Mouse (Mus musculus) forebrain, embryonic 12.5 days (tissue): ENCODE measurements around the gene Otud7b. TPM values are rescaled to one million over a fixed set of nuclear protein-coding genes. Genes with fewer than 3 reads are reported as not detected.
A peak's percentile ranks its signal among the peaks of the same experiment; 100 is the strongest.

Experiments
- ATAC-seq: fragments of 200-750 bp; cut with Nextera tagmentation; 2 replicates; pipeline ENCODE4 v1.8.0; 2017; ENCODE audit warnings: moderate TSS enrichment; ENCODE audit not compliant: low FRiP score
- H3K27ac ChIP-seq: fragments of 300-500 bp; sonication (generic); 2 replicates; pipeline ENCODE4 v1.5.1; 2016; ENCODE audit warnings: mild to moderate bottlenecking
- H3K27me3 ChIP-seq: fragments of 300-500 bp; sonication (generic); 2 replicates; pipeline ENCODE4 v1.6.1; 2016; ENCODE audit warnings: mild to moderate bottlenecking
- H3K36me3 ChIP-seq: fragments of 300-500 bp; sonication (generic); replicated peaks from 2 replicates; pipeline ENCODE4 v1.6.1; 2016; ENCODE audit warnings: mild to moderate bottlenecking
- H3K4me1 ChIP-seq: fragments of 300-500 bp; sonication (generic); 2 replicates; pipeline ENCODE4 v1.6.1; 2016
- H3K4me2 ChIP-seq: fragments of 300-500 bp; sonication (generic); 2 replicates; pipeline ENCODE4 v1.6.1; 2016; ENCODE audit warnings: mild to moderate bottlenecking, moderate library complexity
- H3K4me3 ChIP-seq: fragments of 300-500 bp; sonication (generic); replicated peaks from 2 replicates; pipeline ENCODE4 v1.5.1; 2016; ENCODE audit warnings: mild to moderate bottlenecking
- H3K9ac ChIP-seq: fragments of 300-500 bp; sonication (generic); 2 replicates; pipeline ENCODE4 v1.6.1; 2016; ENCODE audit warnings: mild to moderate bottlenecking
- H3K9me3 ChIP-seq: fragments of 300-500 bp; sonication (generic); 2 replicates; pipeline ENCODE4 v1.6.1; 2016
- WGBS: fragments of 180-500 bp; shearing (Covaris S2); methylation state at CpG from one replicate; pipeline ENCODE4 v1.1.7; 2016; 5-methylcytosine and 5-hydroxymethylcytosine counted together
- polyA plus RNA-seq: library from polyadenylated mRNA; unstranded; fragments of >200 nt; fragmentation: Nextera tagmentation; extraction: Ambion mirVana; gene quantifications from 2 replicates; pipeline ENCODE4 v1.2.1, GENCODE M21; 2016

The Otud7b gene
- polyA plus RNA-seq, 1 experiment from 2014 or later = 15.5 TPM

DNA sequence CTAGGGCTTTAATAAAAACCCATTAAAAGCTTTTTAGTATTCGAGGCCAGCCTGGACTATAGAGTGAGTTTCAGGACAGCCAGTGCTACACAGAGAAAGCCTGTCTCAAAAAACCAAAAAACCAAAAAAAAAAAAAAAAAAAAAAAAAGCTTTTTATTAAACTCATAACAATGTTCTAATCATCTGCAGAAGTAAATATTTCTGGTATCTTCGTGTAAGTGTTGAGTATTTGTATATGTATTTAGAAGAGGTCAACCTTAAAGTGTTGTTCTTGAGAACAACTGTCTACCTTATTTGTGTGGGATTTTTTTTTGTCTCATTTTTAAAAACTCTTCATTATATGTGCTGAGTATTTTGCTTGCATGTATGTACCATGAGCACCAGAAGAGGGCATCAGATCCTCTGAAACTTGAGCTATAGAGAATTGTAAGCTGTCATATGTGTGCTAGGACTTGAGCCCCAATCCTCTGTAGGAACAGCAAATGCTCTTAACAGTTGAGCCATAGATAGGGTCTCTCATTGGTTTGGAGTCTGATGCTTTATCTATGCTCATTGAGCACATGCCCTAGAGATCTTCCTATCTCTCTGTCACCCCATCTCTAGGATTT, 14.3 kb upstream of the Otud7b start:
- Histone ChIP-seq H3K4me3 (no peak overlapping the region), H3K9ac (no peak overlapping the region), H3K4me2 (no peak overlapping the region), H3K36me3 (no peaks in the 10 kb centered on the region), H3K4me1 (no peaks in the 10 kb centered on the region), H3K27ac (no peak overlapping the region), H3K9me3 (no peaks in the 10 kb centered on the region), H3K27me3 (no peaks in the 10 kb centered on the region)
- ATAC-seq = no peak
- 68% methylated on average over 2 of the region's 2 CpGs for WGBS

DNA sequence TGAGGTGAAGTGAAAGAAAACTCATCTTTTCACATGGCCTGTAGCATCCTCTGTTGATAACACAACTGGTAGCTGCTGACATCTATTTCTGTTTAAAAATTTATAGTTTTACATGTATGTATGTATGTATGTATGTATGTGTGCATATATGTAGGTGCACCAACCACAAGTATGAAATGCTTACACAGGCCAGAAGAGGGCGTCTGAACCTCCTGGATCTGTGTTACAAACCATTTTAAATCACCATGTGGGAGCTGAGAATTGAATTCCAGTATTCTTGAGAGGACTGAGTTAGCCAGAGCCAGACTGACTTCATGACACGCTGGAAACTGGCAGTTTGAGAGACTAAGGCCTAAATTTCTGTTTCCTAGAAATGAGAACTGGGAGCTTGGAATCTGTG, 13.2 kb upstream of the Otud7b start:
- Histone ChIP-seq H3K27ac (no peak overlapping the region), H3K27me3 (no peaks in the 10 kb centered on the region), H3K36me3 (no peaks in the 10 kb centered on the region), H3K9ac (no peak overlapping the region), H3K9me3 (no peaks in the 10 kb centered on the region), H3K4me1 (no peaks in the 10 kb centered on the region), H3K4me2 (no peak overlapping the region), H3K4me3 (no peak overlapping the region)
- 71% methylated on average over 2 of the region's 2 CpGs for WGBS
- ATAC-seq = no peak

DNA sequence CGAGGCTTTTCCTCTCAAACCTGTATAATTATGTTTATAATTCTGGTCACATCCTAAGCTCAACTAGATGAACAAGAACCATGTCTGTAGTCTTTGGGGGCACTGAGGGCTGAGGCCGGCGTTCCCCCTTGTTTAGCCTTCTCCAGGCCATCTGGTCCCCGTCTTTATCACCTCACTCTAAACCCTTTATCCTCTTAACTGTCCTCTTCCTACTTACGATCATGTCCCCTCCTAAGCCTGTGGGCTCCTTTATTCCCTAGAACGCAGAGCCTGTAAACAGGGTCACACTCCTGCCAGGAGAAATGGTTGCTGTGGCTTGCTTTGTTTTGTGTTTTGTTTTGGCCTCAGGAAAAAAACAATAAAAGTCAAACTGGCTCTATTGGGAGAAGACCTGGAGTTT, 12.4 kb upstream of the Otud7b start:
- ATAC-seq = no peak
- 57% methylated on average over 6 of the region's 6 CpGs for WGBS
- Histone ChIP-seq H3K27me3 (no peaks in the 10 kb centered on the region), H3K4me3 (no peak overlapping the region), H3K4me2 (no peak overlapping the region), H3K27ac (no peak overlapping the region), H3K36me3 (no peaks in the 10 kb centered on the region), H3K9ac (no peak overlapping the region), H3K4me1 (no peaks in the 10 kb centered on the region), H3K9me3 (no peaks in the 10 kb centered on the region)

DNA sequence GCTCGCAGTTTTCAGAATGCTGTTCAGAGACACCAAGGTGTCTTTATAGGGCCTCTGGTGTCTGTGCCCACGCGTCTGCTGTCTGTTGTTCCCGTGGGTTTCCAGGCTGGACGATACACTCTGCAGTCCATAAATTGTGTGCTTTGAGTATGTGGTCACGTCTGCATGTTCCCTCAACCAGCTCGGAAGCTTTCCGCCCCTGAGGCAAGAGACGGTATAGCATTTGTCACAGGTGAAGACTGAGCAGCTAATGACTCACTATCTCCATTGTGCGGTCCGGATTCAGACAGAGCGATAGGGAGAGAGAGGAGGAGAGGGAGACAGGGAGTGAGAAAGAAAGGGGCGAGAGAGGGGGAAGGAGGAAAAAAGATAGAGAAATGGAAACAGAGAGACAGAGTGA, 10.8 kb upstream of the Otud7b start:
- ATAC-seq = no peak
- Histone ChIP-seq H3K4me1 (no peaks in the 10 kb centered on the region), H3K27me3 (no peaks in the 10 kb centered on the region), H3K4me3 (no peak overlapping the region), H3K9me3 (no peaks in the 10 kb centered on the region), H3K27ac (no peak overlapping the region), H3K9ac (no peak overlapping the region), H3K36me3 (no peaks in the 10 kb centered on the region), H3K4me2 (no peak overlapping the region)
- WGBS = 68% methylated on average over 13 of the region's 13 CpGs

DNA sequence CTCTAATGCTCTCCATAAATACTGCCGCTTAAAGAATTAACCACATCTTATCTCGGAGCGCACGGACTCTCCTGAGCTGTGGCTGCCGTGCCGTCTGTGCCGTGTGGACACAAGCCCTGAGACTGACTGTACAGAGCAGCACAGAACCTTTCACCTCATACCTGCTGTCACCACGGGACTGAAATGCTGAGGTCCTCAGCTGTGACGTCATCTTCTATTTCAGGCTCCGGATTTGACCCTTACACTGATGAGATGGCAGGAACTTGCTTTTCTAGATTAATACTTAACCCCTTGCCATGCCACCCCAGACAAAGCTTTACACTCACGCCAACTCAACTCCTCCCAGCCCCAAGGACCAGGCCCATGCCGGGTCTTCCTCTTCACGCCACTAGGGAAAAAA, 10.1 kb upstream of the Otud7b start:
- Histone ChIP-seq H3K27ac (no peak overlapping the region), H3K4me1 (no peaks in the 10 kb centered on the region), H3K27me3 (no peaks in the 10 kb centered on the region), H3K4me3 (no peak overlapping the region), H3K36me3 (no peaks in the 10 kb centered on the region), H3K9me3 (no peaks in the 10 kb centered on the region), H3K9ac (no peak overlapping the region), H3K4me2 (no peak overlapping the region)
- no peak for ATAC-seq
- WGBS = 90% methylated on average over 13 of the region's 13 CpGs

DNA sequence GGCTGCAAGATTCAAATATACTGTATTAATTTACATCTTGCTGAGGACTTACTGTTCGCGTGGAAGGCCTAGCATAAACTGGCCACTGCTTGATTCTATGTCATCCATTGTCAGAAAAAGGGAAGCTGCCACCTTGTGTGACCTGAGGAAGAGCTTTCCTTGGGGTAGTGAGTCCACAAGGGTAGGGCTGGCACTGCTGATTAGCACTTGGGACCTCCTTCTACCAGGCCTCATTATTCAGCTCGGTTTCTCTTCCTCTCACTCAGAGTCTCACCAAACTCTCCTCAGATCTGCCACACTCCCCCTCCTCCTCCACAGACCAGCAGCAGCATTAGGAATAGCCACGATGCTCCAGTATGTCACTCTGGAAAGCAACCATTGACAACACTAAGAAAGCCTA, 6.2 kb upstream of the Otud7b start:
- H3K36me3 ChIP-seq = no peaks in the 10 kb centered on the region
- no peak overlapping the region for H3K4me3 ChIP-seq
- 76% methylated on average over 4 of the region's 4 CpGs for WGBS
- H3K4me2 ChIP-seq = no peak overlapping the region
- no peak overlapping the region for H3K27ac ChIP-seq
- no peak overlapping the region for H3K9ac ChIP-seq
- H3K9me3 ChIP-seq = no peaks in the 10 kb centered on the region
- ATAC-seq = no peak
- peaks cover 7% of the 10 kb centered on the region for H3K4me1 ChIP-seq
- H3K27me3 ChIP-seq = no peaks in the 10 kb centered on the region

DNA sequence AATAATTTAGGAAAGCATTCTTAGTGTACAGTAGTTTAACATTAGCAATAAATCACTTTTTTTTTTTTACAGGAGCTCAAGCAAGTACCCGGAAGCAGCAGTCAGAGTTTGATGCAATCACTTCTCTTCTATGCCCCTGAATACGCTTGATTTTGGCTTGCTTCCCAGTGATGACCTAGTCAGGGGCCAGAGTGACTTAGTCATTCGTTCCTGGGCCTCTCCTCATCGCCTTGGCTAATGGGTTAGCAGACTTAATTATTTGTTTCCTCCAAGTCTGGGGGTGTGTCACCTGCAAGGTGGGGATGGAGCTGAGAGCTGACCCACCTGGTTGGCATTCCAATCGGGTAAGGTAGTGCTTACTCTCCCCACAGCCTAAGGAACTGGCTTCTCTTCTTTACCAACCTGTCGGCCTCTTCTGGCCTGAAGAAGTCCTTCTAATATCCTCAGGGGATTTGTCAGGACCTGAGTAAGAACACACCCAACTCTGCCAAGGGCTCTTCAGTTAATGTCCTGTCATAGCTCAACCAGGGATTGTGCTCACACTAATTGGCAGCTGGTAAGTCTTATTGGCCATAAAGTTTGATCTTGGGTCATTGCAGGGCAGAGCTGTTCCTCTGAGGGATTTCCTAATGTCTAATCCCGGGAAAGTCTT, 5.6 kb upstream of the Otud7b start:
- 69% methylated on average over 7 of the region's 7 CpGs for WGBS
- H3K4me2 ChIP-seq = no peak overlapping the region
- H3K4me1 ChIP-seq = peaks cover 7% of the 10 kb centered on the region
- H3K9ac ChIP-seq = no peak overlapping the region
- no peaks in the 10 kb centered on the region for H3K27me3 ChIP-seq
- H3K9me3 ChIP-seq = no peaks in the 10 kb centered on the region
- no peak for ATAC-seq
- H3K4me3 ChIP-seq = no peak overlapping the region
- no peaks in the 10 kb centered on the region for H3K36me3 ChIP-seq
- H3K27ac ChIP-seq = no peak overlapping the region

DNA sequence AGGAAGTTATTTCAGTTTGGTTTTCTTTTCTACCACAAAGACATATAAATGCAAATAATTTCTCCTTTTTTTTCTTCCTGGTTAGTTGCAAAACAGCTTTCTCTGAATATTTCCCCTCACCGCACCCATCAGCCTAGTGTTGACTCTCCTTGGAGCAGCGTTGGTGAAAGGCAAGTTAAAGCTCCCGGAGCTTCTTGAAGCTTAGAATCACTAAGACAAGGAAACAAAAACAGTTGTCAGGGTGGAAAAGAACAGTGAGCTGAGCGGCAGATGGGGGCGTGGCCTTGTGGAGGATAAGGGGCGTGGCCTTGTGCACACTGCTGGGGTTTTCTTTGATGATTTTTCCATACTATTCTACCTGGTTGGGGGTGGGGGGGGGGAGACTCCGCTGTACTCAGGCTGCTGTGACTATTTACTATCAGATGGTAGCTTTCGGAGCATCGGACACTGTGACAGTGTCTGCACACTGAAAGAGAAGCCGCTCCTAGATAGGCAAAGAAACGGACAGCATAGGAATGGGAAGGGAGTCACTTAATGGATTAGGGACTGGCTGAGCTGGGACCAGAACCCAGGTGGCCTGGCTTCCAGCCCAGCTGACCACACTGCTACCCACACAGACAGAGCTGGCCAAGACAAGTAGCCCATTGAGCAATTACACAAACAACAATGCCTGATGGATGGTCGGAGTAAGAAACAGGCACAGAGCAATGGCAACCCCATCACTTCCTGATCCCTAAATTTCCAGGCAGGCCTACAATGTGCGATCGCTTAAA, 2.0 kb upstream of the Otud7b start:
- no peak overlapping the region; the same call in 1 of the 2 replicates for H3K9ac ChIP-seq
- H3K36me3 ChIP-seq = no peaks in the 10 kb centered on the region
- peak overlapping the region; percentile 24 for H3K4me3 ChIP-seq
- peak; percentile 70 for ATAC-seq
- peaks cover 23% of the 10 kb centered on the region for H3K4me1 ChIP-seq
- H3K27me3 ChIP-seq = no peaks in the 10 kb centered on the region
- H3K9me3 ChIP-seq = no peaks in the 10 kb centered on the region
- 16% methylated on average over 14 of the region's 14 CpGs for WGBS
- no peak overlapping the region for H3K27ac ChIP-seq
- H3K4me2 ChIP-seq = peak overlapping the region; percentile 43

DNA sequence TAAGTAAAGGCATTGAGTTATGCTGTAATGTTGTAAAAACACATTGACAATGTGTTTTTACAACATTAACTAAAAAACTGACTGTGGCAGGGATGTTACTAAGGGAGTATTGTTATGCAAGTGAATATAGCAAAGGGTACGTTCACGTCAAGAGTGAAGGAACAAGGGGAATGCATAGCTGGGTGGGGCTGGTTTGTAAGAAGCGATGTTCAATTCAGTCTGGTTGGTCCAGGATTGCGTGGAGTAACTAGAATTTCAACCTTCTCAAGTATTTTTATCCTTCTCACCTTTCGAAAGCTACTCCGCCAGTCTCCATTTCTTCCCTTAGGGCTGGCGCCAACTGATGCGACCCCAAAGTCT, 446 bp upstream of the Otud7b start:
- ATAC-seq = peak; percentile 36
- Histone ChIP-seq H3K4me3 (peak overlapping the region; percentile 89), H3K4me1 (peaks cover 23% of the 10 kb centered on the region), H3K27ac (peak overlapping the region; percentile 80; the same call in 1 of the 2 replicates), H3K36me3 (no peaks in the 10 kb centered on the region), H3K4me2 (peak overlapping the region; percentile 91), H3K9ac (peak overlapping the region; percentile 89), H3K9me3 (no peaks in the 10 kb centered on the region), H3K27me3 (no peaks in the 10 kb centered on the region)
- WGBS = 3% methylated on average over 8 of the region's 8 CpGs

DNA sequence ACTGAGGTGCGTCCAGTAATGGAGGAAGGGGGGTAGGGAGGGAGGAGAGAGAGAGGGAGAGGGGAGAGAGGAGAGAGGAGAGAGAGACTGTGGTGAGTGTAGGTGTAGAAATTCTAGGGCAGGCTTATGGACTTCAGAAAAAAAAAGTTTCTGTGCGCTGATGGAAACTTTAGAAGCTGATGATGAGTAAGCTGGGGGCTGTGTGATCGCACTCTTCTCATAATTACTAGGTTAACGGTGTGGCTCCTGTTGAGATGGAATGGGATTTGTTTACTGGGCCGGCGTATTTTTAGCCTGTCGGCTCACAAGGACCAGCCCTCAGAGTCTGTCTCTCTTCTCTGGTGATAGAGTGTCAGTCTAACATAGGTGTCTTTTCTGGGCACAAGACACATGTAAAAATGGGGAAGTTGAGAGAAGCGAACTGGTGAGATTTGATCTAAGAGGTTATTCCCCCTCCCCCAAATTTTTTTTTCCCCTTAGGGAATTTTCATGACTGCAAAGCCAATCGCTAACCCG, 963 bp downstream of the Otud7b start:
- H3K4me1 ChIP-seq = peaks cover 23% of the 10 kb centered on the region
- H3K9ac ChIP-seq = peak overlapping the region; percentile 89
- ATAC-seq = no peak
- H3K4me2 ChIP-seq = peak overlapping the region; percentile 91
- 9% methylated on average over 10 of the region's 10 CpGs for WGBS
- H3K36me3 ChIP-seq = no peaks in the 10 kb centered on the region
- no peaks in the 10 kb centered on the region for H3K27me3 ChIP-seq
- peak overlapping the region; percentile 80; the same call in 1 of the 2 replicates for H3K27ac ChIP-seq
- peak overlapping the region; percentile 89 for H3K4me3 ChIP-seq
- H3K9me3 ChIP-seq = no peaks in the 10 kb centered on the region

DNA sequence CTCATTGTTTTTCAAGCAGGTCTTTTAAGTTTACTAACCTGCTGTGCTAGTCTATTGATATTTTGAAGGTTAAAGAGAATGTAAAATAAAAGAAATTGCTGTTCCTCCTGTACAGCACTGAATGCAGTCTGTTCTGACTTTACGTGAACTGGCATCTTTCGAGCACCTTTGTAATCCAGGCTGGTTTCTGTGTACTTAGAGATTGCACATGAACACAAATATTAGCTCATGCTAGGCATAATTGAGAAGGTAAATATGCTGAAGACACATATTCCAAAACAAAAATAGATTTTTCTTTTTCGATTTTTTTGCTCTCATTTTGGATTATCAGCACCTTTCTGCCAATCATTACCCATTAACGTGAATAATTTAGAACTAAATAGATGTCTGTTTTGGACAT, 1.8 kb downstream of the Otud7b start:
- 89% methylated on average over 4 of the region's 4 CpGs for WGBS
- Histone ChIP-seq H3K4me3 (no peak overlapping the region), H3K4me1 (peaks cover 23% of the 10 kb centered on the region), H3K36me3 (no peaks in the 10 kb centered on the region), H3K27ac (no peak overlapping the region), H3K9me3 (no peaks in the 10 kb centered on the region), H3K27me3 (no peaks in the 10 kb centered on the region), H3K4me2 (peak overlapping the region; percentile 91; the same call in 1 of the 2 replicates), H3K9ac (no peak overlapping the region)
- no peak for ATAC-seq

DNA sequence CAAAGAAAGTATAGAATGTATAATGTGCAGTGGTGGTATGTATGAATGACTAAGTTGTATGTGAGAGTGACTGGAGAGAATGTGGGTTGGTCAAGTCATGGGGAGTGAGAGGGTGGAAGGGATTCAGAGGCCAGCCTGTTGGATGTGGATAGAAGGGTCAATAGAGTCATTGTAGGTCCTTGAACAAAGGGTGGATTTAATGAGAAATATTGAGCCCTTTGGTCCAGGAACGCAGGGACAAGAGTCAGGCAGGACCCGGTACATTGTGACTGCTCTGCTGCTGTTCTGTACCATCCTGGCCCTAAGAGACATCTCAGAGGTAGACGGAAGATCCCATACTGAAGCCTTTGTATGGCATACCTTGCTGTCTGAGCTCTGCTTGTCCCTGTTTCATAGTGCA, 4.0 kb downstream of the Otud7b start:
- H3K4me1 ChIP-seq = peaks cover 16% of the 10 kb centered on the region
- H3K4me2 ChIP-seq = no peak overlapping the region
- no peak overlapping the region for H3K27ac ChIP-seq
- 64% methylated on average over 3 of the region's 3 CpGs for WGBS
- no peak overlapping the region for H3K9ac ChIP-seq
- no peaks in the 10 kb centered on the region for H3K36me3 ChIP-seq
- ATAC-seq = no peak
- no peak overlapping the region for H3K4me3 ChIP-seq
- H3K9me3 ChIP-seq = no peaks in the 10 kb centered on the region
- H3K27me3 ChIP-seq = no peaks in the 10 kb centered on the region
